Mouse (Mus musculus): ENCODE results near the gene Pik3c2a.
"Not testable (repeated sequence)": the region's sequence is repeated elsewhere in the genome, so short reads cannot be mapped to it uniquely, and the experiment has no call there.

The Pik3c2a gene

GRCm38 (mm10) chr7:116392329-116392728 lies 50.9 kb downstream of the Pik3c2a start:
- in situ Hi-C loops (cut with MboI), result no loop called here

- in situ Hi-C loops (cut with MboI), result not testable (repeated sequence)
Measured at GRCm38 (mm10) chr7:116387389-116387788, 55.9 kb downstream of the Pik3c2a start.

GRCm38 (mm10) chr7:116379181-116379580 lies 64.1 kb downstream of the Pik3c2a start:
- in situ Hi-C loops (cut with MboI), result not testable (repeated sequence)

DNA sequence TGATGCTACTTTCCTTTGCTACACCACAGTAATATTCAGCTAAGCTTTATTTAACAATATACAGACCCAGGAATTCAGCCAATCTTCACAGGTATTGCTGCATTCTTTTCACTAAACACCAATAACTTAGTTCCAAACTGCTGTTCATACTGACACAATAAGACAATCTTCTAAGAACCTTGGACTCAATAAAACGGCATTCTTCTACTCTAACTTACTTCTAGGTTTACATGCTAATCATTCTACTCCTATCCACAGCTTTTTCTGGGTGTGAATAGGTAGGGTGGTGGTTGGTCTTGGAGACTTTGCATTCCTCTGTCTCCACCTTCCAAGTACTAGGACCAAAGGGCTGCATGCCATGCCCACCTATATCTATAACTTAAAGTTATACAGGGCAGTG lies 69.0 kb downstream of the Pik3c2a start:
- in situ Hi-C loops (cut with MboI), result no loop called here

DNA sequence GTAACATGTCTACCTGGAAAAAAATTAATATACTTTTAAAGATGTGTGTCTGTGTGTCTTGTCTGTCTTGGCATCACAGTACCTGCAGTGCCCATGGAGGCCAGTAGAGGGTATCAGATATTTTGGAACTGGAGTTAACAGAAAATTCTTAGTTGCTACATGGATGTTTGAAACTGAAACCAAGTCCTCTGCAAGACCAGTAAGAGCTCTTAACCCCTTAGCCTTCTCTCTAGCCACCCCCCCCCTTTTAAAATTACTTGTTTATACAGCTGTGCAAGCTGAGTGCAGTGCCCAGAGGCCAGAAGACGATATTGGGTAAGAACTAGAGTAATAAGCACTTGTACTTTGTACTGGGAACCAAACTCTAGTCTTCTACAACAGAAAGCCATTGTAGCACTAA lies 107.0 kb downstream of the Pik3c2a start:
- in situ Hi-C loops (cut with MboI), result loop anchor here (25.0 kb wide), 1 partner anchor 1776 kb away; the partner anchor contains the start of gene Rps15a

DNA sequence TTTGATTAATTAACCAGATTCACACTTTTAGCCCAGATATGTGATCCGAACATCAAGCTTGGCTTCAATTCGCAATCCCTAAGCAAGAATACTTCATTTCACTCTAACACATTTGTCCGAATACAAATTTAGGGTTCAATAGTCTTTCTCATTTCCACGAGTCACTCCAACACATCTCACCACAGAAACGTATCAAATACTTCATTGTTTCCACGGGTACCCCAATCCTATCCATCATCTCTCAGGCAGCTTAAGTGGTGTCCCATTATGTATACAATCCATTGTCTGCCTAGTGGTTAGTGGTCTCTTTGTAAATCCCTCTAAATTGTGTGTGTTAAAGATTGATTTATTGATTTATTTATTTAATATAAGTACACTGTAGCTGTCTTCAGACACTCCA lies 108.1 kb downstream of the Pik3c2a start:
- in situ Hi-C loops (cut with MboI), result loop anchor here (25.0 kb wide), 1 partner anchor 1777 kb away; the partner anchor contains the start of gene Rps15a

DNA sequence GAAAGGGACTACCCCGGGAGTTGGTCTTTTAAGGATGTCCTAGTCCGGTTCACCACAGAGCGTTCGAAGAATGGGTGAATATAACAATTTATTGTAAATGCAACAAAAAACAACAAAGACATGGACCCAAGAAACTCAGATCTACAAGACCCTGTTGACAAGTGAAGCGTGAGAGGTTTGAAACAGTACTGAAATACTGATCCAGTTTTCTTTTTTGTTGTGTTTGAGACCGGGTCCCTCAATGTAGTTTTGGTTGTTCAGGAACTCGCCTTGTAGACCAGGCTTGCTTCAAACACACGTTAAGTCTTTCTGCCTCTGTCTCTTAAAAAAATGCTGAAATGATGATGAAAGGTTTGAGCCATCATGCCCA lies 108.6 kb downstream of the Pik3c2a start:
- in situ Hi-C loops (cut with MboI), result loop anchor here (25.0 kb wide), 1 partner anchor 1778 kb away; the partner anchor contains the start of gene Rps15a

DNA sequence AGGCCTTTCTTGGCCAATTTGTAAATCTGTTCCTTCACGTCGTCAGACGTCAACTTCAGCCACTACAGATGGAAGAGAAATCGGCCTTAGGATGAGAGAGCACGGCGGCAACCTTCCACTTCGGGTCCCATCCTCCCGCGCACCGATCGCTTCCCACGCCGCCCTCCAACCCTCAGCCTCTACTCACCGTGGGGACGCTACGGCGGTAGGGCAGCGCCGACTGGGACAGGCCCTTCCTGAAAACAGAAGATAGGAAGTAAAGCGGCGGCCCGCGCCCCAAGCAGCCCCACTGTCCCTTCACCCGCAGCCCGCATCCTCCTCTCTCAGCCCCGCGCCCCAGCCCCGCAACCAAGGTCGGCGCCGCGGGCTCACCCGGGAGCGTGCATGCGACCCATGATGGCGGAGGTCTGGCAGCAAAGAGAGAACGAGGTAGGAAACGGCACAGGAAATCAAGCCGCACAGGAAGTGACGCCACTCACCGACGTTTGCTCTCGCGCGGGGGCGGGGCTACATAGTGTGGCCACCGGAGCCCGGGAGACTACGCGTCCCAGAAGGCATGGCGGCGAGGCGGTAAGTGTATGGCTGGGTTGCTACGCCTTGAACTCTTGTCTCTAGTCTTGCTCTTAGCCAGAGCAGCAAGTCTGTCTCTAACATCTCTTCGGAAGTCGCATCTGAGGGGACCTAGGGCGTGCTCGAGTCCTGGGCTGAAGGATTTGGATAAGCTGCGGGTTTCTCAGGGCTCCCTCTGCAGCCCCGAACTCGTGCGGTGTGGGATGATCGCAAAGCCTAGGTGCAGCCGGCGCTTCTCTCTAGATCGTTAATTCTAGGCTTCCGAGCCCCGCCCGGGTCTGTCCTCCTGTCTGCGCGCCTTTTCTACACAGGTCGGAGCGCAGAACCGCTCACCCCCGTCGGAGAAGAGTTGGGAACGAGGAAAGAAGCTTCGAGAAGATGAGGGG lies 109.3 kb downstream of the Pik3c2a start, which contains the start of gene Rps13:
TSS of gene Rps13 (minus strand) at position 483 of the 956 bp plus-strand sequence.
- in situ Hi-C loops (cut with MboI), result loop anchor here (25.0 kb wide), 1 partner anchor 1778 kb away; the partner anchor contains the start of gene Rps15a

GRCm38 (mm10) chr7:116331246-116331645 lies 112.0 kb downstream of the Pik3c2a start:
- in situ Hi-C loops (cut with MboI), result loop anchor here (25.0 kb wide), 1 partner anchor 1781 kb away; the partner anchor contains the start of gene Rps15a

GRCm38 (mm10) chr7:116329858-116330257 lies 113.4 kb downstream of the Pik3c2a start:
- in situ Hi-C loops (cut with MboI), result loop anchor here (25.0 kb wide), 1 partner anchor 1782 kb away; the partner anchor contains the start of gene Rps15a

GRCm38 (mm10) chr7:116328777-116329176 lies 114.5 kb downstream of the Pik3c2a start:
- in situ Hi-C loops (cut with MboI), result loop anchor here (25.0 kb wide), 1 partner anchor 1784 kb away; the partner anchor contains the start of gene Rps15a

GRCm38 (mm10) chr7:116327901-116328300 lies 115.3 kb downstream of the Pik3c2a start:
- in situ Hi-C loops (cut with MboI), result loop anchor here (25.0 kb wide), 1 partner anchor 1784 kb away; the partner anchor contains the start of gene Rps15a

- in situ Hi-C loops (cut with MboI), result no loop called here
Measured at GRCm38 (mm10) chr7:116323331-116323964, 119.8 kb downstream of the Pik3c2a start.

- in situ Hi-C loops (cut with MboI), result no loop called here
Measured at GRCm38 (mm10) chr7:116309456-116309855, 133.8 kb downstream of the Pik3c2a start.

DNA sequence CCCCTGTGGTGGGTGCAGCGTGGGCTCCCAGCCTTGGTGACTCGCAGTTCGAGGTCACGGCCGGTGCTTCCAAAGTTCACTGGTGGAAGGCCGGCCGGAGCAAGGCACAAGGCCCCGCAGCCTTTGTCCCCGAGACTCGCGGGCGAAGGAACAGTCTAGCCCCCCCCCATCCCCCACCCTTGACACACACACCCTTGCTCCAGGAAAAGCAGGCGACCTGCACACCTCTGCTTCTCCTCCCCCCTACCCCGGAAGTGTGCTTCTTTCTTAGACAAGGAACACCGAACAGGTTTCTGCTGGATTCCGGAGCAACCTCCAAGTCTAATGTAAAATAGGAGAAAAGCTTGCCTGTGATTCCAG lies 134.6 kb downstream of the Pik3c2a start:
- in situ Hi-C loops (cut with MboI), result no loop called here

- in situ Hi-C loops (cut with MboI), result no loop called here
Measured at GRCm38 (mm10) chr7:116307871-116308631, 135.2 kb downstream of the Pik3c2a start, which contains the start of gene Plekha7. Gene Plekha7, minus strand, starts transcription at chr7:116308376.

DNA sequence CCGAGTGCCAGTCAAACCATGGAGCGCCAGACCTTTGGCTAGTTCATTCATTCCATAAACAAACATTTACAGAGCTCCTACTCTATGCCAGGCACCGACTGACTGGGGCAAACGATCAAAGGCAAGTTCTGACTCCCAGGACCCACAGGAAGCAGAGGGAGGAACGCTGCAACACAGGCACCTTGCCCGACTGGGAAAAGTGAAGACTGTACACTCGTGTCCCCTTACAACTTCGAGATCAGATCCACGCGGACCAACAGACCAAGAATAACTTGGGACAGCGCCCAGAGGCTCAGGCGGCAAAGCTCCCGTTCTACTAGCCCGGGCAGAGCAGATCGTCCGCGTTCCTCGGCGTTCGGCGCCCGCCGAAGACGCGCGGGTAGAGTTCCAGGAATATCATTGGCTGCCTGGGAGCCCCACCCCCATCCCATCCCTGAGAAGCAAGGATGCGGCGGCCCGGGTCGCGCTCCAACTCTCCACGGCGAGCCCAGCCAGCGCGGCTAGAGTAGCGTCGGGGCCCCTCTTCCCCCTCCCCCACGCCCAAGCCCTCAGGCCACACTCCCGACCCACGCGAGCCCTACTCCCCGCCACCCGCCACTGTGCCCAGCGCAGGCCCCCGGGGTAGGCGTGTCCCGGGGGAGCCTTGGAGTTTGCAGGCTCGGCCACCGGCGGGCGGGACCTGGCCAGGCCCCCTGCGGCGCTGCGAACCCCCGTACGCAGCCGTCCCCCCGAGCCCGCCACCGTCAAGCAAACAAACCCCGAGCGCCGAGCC lies 136.0 kb downstream of the Pik3c2a start:
- in situ Hi-C loops (cut with MboI), result no loop called here

GRCm38 (mm10) chr7:116306601-116307000 lies 136.6 kb downstream of the Pik3c2a start:
- in situ Hi-C loops (cut with MboI), result no loop called here

DNA sequence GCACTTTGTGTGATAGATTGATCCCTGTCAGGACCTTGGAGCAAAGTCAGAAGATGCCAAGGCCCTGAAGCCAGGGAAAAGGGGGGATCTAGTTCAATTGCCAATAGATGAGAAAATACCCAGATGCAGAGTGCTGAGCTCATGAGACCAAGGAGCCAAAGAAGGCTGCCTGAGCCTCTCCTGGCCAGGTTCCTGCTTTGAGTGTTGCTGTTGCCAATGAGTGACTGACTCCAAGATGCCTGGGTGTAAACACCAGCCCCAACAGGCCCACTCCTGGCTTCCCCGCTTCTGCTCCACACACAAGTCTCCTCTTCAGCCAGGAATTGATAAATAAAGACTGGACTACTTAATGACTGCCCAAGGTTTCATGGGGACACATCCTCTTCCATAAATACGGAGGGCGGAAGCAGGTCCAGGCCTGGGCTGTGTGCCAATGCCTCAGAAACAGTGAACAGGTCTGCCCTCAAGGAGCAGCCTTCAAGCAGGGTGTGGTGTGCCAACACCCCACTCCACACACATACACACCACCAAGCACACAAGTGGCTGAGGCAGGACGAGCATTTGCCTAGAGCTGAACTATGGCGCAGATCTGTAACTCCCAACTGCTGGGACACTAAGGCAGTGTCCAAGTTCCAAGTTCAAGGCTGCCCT lies 141.5 kb downstream of the Pik3c2a start:
- in situ Hi-C loops (cut with MboI), result no loop called here

DNA sequence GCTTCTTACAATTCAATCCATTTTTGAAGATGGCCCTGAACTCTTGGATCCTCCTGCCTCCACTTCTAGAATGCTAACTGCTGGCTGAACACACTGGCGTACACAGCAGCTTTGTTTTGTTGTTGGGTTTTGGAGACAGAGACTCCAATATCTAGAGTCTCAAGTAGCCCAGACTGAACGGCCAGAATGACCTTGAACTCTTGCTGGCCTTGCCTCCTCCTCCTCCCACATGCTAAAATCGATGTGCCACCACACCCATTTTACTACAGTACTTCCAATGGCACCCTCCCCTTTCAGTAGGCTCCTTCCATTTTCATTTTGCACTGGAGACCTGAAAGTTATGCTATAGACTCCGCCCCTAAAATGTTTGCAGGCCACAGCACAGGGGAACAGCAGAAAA lies 142.1 kb downstream of the Pik3c2a start:
- in situ Hi-C loops (cut with MboI), result no loop called here
